Mouse (Mus musculus): ENCODE measurements around the gene Ap2s1.

- peak; percentile 44 for TF ChIP-seq CTCF (conservative IDR thresholded peaks at IDR 0.05; ENCODE audit: low read length)
- no peak for TF ChIP-seq POU5F1 (IDR thresholded peaks at IDR 0.05; ENCODE audit: borderline replicate concordance, low read length)
These were observed 9.4 kb upstream of the Ap2s1 start for GRCm38 (mm10) chr7:16728596-16729348.
